Mouse (Mus musculus) 3T3-L1 (cell line): ENCODE data around the gene Ttc27.

Source experiments
- DNase-seq: peaks from one replicate; pipeline ENCODE4 v3.0.0-alpha.2; 2015; ENCODE audit warnings: low read depth, low spot score

The Ttc27 gene

GRCm38 (mm10) chr17:74752906-74753627, 35.5 kb downstream of the Ttc27 start:
- no peak for DNase-seq

- DNase-seq, result no peak
Measured at GRCm38 (mm10) chr17:74753628-74754104, 36.1 kb downstream of the Ttc27 start.

GRCm38 (mm10) chr17:74754369-74755118, 37.0 kb downstream of the Ttc27 start:
- no peak for DNase-seq

DNA sequence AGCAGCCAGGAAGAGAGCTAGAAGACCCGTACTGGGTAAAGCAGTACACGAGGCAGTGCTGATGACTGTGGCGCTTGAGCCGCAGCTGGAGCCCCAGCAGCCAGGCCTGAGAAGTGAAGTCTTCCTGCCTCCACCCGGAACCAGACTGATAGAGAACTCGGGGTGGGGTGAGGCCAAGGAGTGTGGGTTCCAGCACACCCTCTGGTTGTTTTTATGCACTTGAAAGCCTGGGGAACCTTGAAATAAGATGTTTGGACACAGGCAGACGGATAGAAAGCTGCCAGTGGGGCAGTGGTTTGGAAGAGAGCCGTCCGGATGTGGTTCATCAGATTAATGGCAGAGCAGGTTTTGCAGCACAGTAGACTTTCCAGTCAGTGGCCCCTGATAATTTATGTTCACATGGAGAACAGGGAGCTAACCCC, 51.9 kb downstream of the Ttc27 start:
- no peak for DNase-seq

DNA sequence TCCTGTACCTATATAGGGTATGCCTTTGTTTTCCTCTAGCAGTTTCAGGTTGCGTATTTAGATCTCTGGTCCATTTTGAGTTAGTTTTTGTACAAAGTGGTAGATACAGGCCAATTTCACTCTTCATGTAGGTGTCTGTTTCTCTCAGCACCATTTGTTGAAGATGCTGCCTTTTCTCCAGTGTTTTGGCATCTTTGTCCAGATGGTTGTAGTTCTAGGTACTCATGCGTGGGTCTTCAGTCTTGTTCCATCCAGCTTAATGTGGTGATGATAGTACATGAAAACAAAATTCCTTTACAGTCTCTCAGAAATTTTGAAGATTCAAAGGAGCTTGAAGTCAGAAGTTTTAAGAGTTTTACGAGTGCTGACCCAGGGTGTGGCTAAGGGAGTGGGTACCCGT, 54.8 kb downstream of the Ttc27 start:
- DNase-seq, result no peak

- no peak for DNase-seq
Measured at GRCm38 (mm10) chr17:74773556-74773955, 56.0 kb downstream of the Ttc27 start.

- peak; percentile 39 for DNase-seq
Measured at GRCm38 (mm10) chr17:74780133-74780532, 62.6 kb downstream of the Ttc27 start.

- DNase-seq, result peak; percentile 76
Measured at GRCm38 (mm10) chr17:74780627-74781026, 63.1 kb downstream of the Ttc27 start.

DNA sequence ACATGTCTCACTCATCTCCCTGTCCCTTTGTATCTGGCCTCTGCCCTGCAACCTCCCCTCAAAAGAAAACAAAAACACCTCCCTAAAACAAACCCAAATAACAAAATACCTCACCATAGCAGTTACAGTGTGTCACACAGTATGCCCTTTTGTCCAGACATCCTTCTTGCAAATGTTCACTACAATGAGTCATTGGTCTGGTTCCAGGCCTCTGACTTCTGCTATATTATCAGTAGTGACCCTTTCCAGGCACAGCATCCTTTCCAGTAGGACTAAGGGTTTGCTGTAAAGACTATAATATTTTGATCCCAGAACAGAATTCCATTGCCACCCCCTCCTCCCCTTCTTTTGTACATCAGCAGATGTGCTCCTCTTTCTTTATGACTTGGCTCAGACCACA, 64.4 kb downstream of the Ttc27 start:
- DNase-seq, result peak; percentile 85

DNA sequence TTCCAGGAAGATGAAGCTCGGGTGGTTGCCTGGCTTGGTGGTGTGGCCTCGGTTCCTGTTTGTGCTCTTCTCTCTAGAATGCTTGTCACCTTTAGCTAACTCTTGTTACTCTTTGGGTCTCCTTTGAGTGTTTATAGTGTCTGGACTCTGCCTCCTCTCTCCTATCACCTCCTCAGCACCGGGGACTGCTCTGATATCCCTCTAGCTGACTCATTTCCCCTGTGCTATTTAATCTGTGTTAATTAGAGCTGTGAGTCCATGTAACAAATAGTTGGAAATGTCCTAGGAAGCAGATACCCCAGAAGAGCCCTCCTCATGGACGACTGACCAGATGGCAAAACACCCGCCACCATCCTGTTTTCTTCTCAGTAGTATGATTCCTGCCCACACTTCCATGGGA, 68.1 kb downstream of the Ttc27 start:
- no peak for DNase-seq

- no peak for DNase-seq
Measured at GRCm38 (mm10) chr17:74786198-74786734, 68.7 kb downstream of the Ttc27 start.

DNA sequence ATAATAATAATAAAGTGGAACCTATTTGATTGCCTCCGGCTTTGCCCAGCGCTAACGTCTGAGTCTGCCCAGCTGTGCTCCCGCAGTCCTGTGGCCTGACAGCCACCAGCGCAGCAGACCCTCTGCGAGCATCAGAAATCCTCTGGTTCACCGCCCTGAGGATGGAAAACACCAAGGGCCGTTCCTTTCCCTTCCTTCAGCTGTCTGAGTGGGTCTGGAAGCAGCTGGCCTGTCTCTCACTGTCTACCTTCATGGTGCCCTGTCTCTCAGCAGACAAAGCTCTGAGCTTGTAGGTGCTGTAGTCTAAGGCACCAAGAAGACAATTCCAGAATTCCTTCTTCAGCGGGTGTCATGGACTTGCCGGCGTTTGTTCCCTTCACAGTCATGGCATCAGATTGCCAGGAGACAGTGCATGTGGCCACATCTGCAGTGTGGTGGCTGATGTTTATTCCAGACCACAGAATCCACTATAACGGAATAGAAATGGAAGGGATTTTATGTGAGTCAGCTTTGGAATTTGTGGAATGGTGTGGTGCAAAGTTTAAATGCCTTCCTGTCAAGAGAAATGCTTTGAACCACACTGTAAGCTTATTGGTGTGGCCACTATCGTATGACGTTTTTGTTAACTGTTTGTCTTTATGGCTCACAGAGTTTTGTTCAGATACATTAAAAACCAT, 78.6 kb downstream of the Ttc27 start:
- DNase-seq, result peak; percentile 91

DNA sequence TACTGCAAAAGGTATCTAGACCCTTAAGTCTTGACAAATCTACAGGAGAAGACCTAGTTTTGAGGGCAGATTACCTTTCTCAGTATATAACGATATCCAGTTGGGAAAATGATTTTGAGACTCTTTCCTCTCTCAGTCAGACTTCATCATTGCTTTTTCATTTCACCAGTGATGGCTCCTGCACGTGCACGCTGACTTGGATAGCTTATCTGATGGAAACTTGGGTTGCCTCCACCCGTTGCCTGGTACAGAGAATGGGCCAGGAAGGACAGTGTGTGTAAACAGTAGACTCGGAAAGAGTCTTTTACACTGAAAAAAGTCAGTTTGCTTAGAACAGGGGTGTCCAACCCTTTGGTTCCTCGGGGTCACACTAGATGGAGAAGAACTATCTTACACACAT, 82.3 kb downstream of the Ttc27 start:
- no peak for DNase-seq

DNA sequence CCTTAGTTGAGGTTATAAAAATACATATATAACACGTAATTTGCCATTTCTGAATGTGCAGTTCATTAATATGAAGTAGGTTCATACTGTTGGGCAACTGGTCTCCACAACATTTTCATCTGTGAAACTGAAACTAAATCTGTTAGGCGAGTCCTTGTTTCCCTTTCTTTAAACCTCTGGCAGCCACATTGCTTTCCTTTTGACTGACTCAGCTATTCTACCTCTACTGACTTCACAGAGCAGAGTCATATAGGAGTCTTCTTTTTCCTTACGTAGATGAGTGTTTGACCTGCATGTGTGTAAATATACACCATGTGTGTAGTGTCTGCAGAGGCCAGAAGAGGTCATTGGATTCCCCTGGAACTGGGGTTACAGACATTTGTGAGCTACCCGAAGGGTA, 85.2 kb downstream of the Ttc27 start:
- no peak for DNase-seq

GRCm38 (mm10) chr17:74803835-74804234, 86.3 kb downstream of the Ttc27 start:
- DNase-seq, result no peak

- DNase-seq, result no peak
Measured at GRCm38 (mm10) chr17:74804321-74804930, 86.9 kb downstream of the Ttc27 start.

GRCm38 (mm10) chr17:74807509-74808248, 90.1 kb downstream of the Ttc27 start:
- DNase-seq, result no peak

DNA sequence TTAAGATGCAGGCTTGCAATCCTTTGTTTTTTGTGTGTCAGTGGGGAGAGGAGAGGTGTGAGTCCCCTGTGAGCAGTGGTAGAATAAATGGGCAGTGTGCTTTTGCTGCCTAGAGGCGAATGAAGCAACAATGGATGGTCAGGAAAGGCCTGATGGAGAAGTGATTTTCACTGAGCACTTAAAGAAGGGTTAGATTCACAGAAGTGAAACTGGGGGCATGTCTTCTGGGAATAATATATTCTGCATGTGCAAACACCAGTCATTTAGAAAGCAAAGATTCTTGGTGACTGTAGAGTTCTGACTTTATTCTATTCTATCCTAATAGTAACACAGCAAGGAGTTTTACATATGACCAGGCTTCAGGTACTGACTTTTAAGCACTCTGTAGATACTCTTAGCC, 90.8 kb downstream of the Ttc27 start:
- no peak for DNase-seq

DNA sequence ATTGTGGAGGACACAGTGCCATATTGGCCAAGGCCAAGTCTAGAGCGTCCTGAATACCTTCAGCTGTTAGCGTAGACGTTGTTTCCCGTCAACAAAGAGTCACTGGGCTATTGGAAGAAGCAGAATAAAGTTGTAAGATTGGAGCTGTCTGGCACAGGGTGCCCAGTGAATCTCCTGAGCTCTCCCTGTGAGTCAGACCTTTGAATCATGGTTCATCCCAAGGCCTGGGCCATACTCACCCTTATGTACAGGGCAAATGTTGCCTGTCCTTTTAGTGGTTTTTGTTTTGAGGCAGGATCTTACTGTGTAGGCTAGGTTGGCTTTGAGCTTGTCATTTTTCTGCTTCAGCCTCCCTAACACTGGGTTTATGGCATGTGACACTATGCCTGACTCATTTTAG, 91.4 kb downstream of the Ttc27 start:
- DNase-seq, result peak; percentile 63

GRCm38 (mm10) chr17:74810892-74811625, 93.5 kb downstream of the Ttc27 start:
- DNase-seq, result peak; percentile 90
